Mouse (Mus musculus) G1E-ER4 (cell line): Measurements from ENCODE around the gene Ift46. TPM values are rescaled to one million over a fixed set of nuclear protein-coding genes. Genes with fewer than 3 reads are reported as not detected.

Experiments used
- GATA1 ChIP-seq: IDR thresholded peaks from one replicate; pipeline ENCODE4 v1.8.0; 2012; ENCODE audit warnings: low read length, inconsistent platforms
- polyA plus RNA-seq: library from polyadenylated mRNA; stranded (reverse); fragments of >175 nt; gene quantifications from 2 replicates; pipeline ENCODE4 v1.2.3, GENCODE M21; 2012

The Ift46 gene
- polyA plus RNA-seq, 1 experiment, result 0.94 TPM

- TF ChIP-seq GATA1, result no peak
Measured at GRCm38 (mm10) chr9:44732921-44733530, 34.7 kb upstream of the Ift46 start.

- TF ChIP-seq GATA1, result no peak
Measured at GRCm38 (mm10) chr9:44733671-44734523, 33.8 kb upstream of the Ift46 start.

GRCm38 (mm10) chr9:44734524-44735494, 32.9 kb upstream of the Ift46 start, which contains the start of gene Phldb1:
Gene Phldb1 (minus strand): TSS chr9:44735198.
- TF ChIP-seq GATA1, result no peak

- no peak for TF ChIP-seq GATA1
Measured at GRCm38 (mm10) chr9:44735886-44736285, 31.8 kb upstream of the Ift46 start.

GRCm38 (mm10) chr9:44736301-44736700, 31.4 kb upstream of the Ift46 start:
- TF ChIP-seq GATA1, result no peak

- no peak for TF ChIP-seq GATA1
Measured at GRCm38 (mm10) chr9:44737240-44737949, 30.3 kb upstream of the Ift46 start.

- no peak for TF ChIP-seq GATA1
Measured at GRCm38 (mm10) chr9:44740663-44741192, 27.0 kb upstream of the Ift46 start.

GRCm38 (mm10) chr9:44745371-44745770, 22.3 kb upstream of the Ift46 start:
- TF ChIP-seq GATA1, result no peak

- no peak for TF ChIP-seq GATA1
Measured at GRCm38 (mm10) chr9:44746666-44747065, 21.0 kb upstream of the Ift46 start.

- no peak for TF ChIP-seq GATA1
Measured at GRCm38 (mm10) chr9:44747341-44747740, 20.4 kb upstream of the Ift46 start.

GRCm38 (mm10) chr9:44748473-44748872, 19.2 kb upstream of the Ift46 start:
- no peak for TF ChIP-seq GATA1

GRCm38 (mm10) chr9:44760873-44761272, 6.8 kb upstream of the Ift46 start:
- TF ChIP-seq GATA1, result no peak

GRCm38 (mm10) chr9:44771376-44771775, 3.7 kb downstream of the Ift46 start:
- TF ChIP-seq GATA1, result no peak

- TF ChIP-seq GATA1, result no peak
Measured at GRCm38 (mm10) chr9:44772392-44772749, 4.7 kb downstream of the Ift46 start.
